Mouse (Mus musculus) MEL (cell line): ENCODE measurements around the gene 1700022I11Rik. TPM values are rescaled to one million over a fixed set of nuclear protein-coding genes. Genes with fewer than 3 reads are reported as not detected.

ENCODE experiments used
- DNase-seq: peaks from one replicate; pipeline ENCODE4 v3.0.0; 2011; ENCODE audit warnings: low read depth, low spot score
- H3K27ac ChIP-seq: 2 replicates; pipeline ENCODE4 v1.5.1; 2012; ENCODE audit warnings: low read depth, mild to moderate bottlenecking, control low read depth, low read length, moderate library complexity; ENCODE audit not compliant: control insufficient read depth
- H3K27me3 ChIP-seq, 2 experiments: fragments of 150-350 bp in 1 of 2; sonication (generic) in 1 of 2; 2 replicates each; pipeline ENCODE4 v1.6.1; 2012; ENCODE audit warnings: low read length in 2 of 2, mild to moderate bottlenecking in 2 of 2, improper control_type of control experiment in 1 of 2, moderate library complexity in 1 of 2; ENCODE audit not compliant: insufficient read depth in 2 of 2, control insufficient read depth in 1 of 2
- H3K36me3 ChIP-seq, 2 experiments: 2 replicates each; pipeline ENCODE4 v1.6.1; 2012 to 2014; ENCODE audit warnings: low read length in 2 of 2, improper control_type of control experiment in 1 of 2, inconsistent platforms in 1 of 2, mild to moderate bottlenecking in 1 of 2; ENCODE audit not compliant: insufficient read depth in 2 of 2, control insufficient read depth in 1 of 2
- H3K4me1 ChIP-seq, 2 experiments: fragments of 150-350 bp in 1 of 2; sonication (generic) in 1 of 2; 2 replicates each; pipeline ENCODE4 v1.6.1; 2012; ENCODE audit warnings: low read length in 2 of 2, improper control_type of control experiment in 1 of 2, mild to moderate bottlenecking in 1 of 2; ENCODE audit not compliant: insufficient read depth in 2 of 2, control insufficient read depth in 1 of 2
- H3K4me3 ChIP-seq, 2 experiments: fragments of 150-350 bp in 1 of 2; sonication (generic) in 1 of 2; 2 replicates each; pipeline ENCODE4 v1.5.1; 2012; ENCODE audit warnings: low read depth in 2 of 2, low read length in 2 of 2, mild to moderate bottlenecking in 2 of 2, moderate library complexity in 2 of 2, control low read depth in 1 of 2, improper control_type of control experiment in 1 of 2; ENCODE audit not compliant: control insufficient read depth in 1 of 2, insufficient read depth in 1 of 2
- H3K79me2 ChIP-seq: 2 replicates; pipeline ENCODE4 v1.6.1; 2012; ENCODE audit warnings: mild to moderate bottlenecking, low read length, moderate library complexity; ENCODE audit not compliant: control insufficient read depth, poor library complexity, insufficient read depth
- H3K9ac ChIP-seq: 2 replicates; pipeline ENCODE4 v1.6.1; 2012; ENCODE audit warnings: low read depth, mild to moderate bottlenecking, control low read depth, low read length, moderate library complexity; ENCODE audit not compliant: control insufficient read depth, poor library complexity, severe bottlenecking
- H3K9me3 ChIP-seq: fragments of 150-350 bp; sonication (generic); replicated peaks from 2 replicates; pipeline ENCODE4 v1.6.1; 2012; ENCODE audit warnings: mild to moderate bottlenecking, low read length, improper control_type of control experiment, moderate library complexity; ENCODE audit not compliant: insufficient read depth
- CHD1 ChIP-seq: IDR thresholded peaks from 2 replicates; pipeline ENCODE4 v1.6.1; 2012; ENCODE audit warnings: low read depth, mild to moderate bottlenecking, inconsistent platforms, low read length, improper control_type of control experiment
- CHD2 ChIP-seq: IDR thresholded peaks from 2 replicates; pipeline ENCODE4 v1.6.1; 2011; ENCODE audit warnings: low read length, improper control_type of control experiment
- CTCF ChIP-seq, 3 experiments: IDR thresholded peaks in 2 of 3; conservative IDR thresholded peaks in 1 of 3; 2 replicates each; pipeline ENCODE4 v1.5.1; 2011 to 2012; ENCODE audit warnings: low read length in 3 of 3, low read depth in 2 of 3, mild to moderate bottlenecking in 2 of 3, improper control_type of control experiment in 1 of 3, inconsistent platforms in 1 of 3, mixed read lengths in 1 of 3, moderate library complexity in 1 of 3; ENCODE audit not compliant: control insufficient read depth in 1 of 3, insufficient read depth in 1 of 3, poor library complexity in 1 of 3, severe bottlenecking in 1 of 3
- GATA1 ChIP-seq: IDR thresholded peaks from 2 replicates; pipeline ENCODE4 v1.6.1; 2011; ENCODE audit warnings: low read depth, low read length, improper control_type of control experiment
- KAT2A ChIP-seq: conservative IDR thresholded peaks from 2 replicates; pipeline ENCODE4 v1.6.1; 2012; ENCODE audit warnings: low read depth, low read length, improper control_type of control experiment, inconsistent platforms
- MAFK ChIP-seq: IDR thresholded peaks from 2 replicates; pipeline ENCODE4 v1.6.1; 2011; ENCODE audit warnings: low read depth, mild to moderate bottlenecking, low read length, improper control_type of control experiment, borderline replicate concordance
- MAZ ChIP-seq: IDR thresholded peaks from 2 replicates; pipeline ENCODE4 v1.6.1; 2012; ENCODE audit warnings: low read depth, mild to moderate bottlenecking, inconsistent platforms, low read length, improper control_type of control experiment
- MYB ChIP-seq: IDR thresholded peaks from 2 replicates; pipeline ENCODE4 v1.6.1; 2011; ENCODE audit warnings: mild to moderate bottlenecking, low read depth, low read length, improper control_type of control experiment
- NRF1 ChIP-seq: IDR thresholded peaks from 2 replicates; pipeline ENCODE4 v1.6.1; 2014; ENCODE audit warnings: low read depth, mild to moderate bottlenecking, inconsistent platforms, low read length, improper control_type of control experiment, moderate library complexity; ENCODE audit not compliant: poor library complexity, insufficient read depth, severe bottlenecking
- POLR2AphosphoS2 ChIP-seq: IDR thresholded peaks from 2 replicates; pipeline ENCODE4 v1.6.1; 2011; ENCODE audit warnings: low read length, improper control_type of control experiment
- RCOR1 ChIP-seq: IDR thresholded peaks from 2 replicates; pipeline ENCODE4 v1.6.1; 2012; ENCODE audit warnings: low read depth, mild to moderate bottlenecking, inconsistent platforms, low read length, improper control_type of control experiment
- SIN3A ChIP-seq: IDR thresholded peaks from 2 replicates; pipeline ENCODE4 v1.6.1; 2012; ENCODE audit warnings: low read length, improper control_type of control experiment, inconsistent platforms
- TAL1 ChIP-seq: IDR thresholded peaks from 2 replicates; pipeline ENCODE4 v1.6.1; 2012; ENCODE audit warnings: mild to moderate bottlenecking, inconsistent platforms, low read length, moderate library complexity, mixed read lengths
- USF1 ChIP-seq: IDR thresholded peaks from 2 replicates; pipeline ENCODE4 v1.6.1; 2014; ENCODE audit warnings: low read depth, mild to moderate bottlenecking, inconsistent platforms, low read length, improper control_type of control experiment, moderate library complexity
- USF2 ChIP-seq, 2 experiments: IDR thresholded peaks; 2 replicates each; pipeline ENCODE4 v1.6.1; 2011 to 2012; ENCODE audit warnings: improper control_type of control experiment in 2 of 2, low read length in 2 of 2, borderline replicate concordance in 1 of 2, inconsistent platforms in 1 of 2, low read depth in 1 of 2, mild to moderate bottlenecking in 1 of 2; ENCODE audit not compliant: insufficient read depth in 1 of 2
- polyA plus RNA-seq, 2 experiments: library from polyadenylated mRNA; stranded (reverse) in 1 of 2; unstranded in 1 of 2; fragments of >175 nt in 1 of 2; fragments of >200 nt in 1 of 2; gene quantifications; 2 replicates each; pipeline versions ENCODE4 v1.2.1 to v1.2.4; 2012; ENCODE audit warnings: low replicate concordance in 2 of 2, low read depth in 1 of 2; ENCODE audit not compliant: insufficient read length in 2 of 2, insufficient read depth in 1 of 2, missing spikeins in 1 of 2
- total RNA-seq: library from RNA; depleted of rRNA; stranded (reverse); fragments of 300-350 nt; gene quantifications from 2 replicates; pipeline ENCODE4 v1.2.3, GENCODE M21; 2012

Gene 1700022I11Rik
- total and polyA plus RNA-seq, 3 experiments = 0.39 to 0.54 TPM; not detected in 1

- Histone ChIP-seq H3K36me3 (peaks cover under 1 to 2% of the 10 kb centered on the region in 2 experiments; a peak in 3 of 4 replicates), H3K79me2 (peaks cover 6% of the 10 kb centered on the region), H3K9ac (no peak overlapping the region), H3K4me1 (peaks cover 0 to 6% of the 10 kb centered on the region in 2 experiments; a peak in 2 of 4 replicates), H3K27ac (no peak overlapping the region), H3K27me3 (no peaks in the 10 kb centered on the region), H3K4me3 (no peak overlapping the region), H3K9me3 (no peaks in the 10 kb centered on the region)
- TF ChIP-seq GATA1 (no peak), NRF1 (no peak), USF2 (IDR thresholded peaks at IDR 0.05; ENCODE audit: borderline replicate concordance in 1 of 2, insufficient read depth in 1 of 2, low read depth in 1 of 2, low read length in 2 of 2) (no peak), MYB (no peak), RCOR1 (peak; percentile 11; the same call in 1 of the 2 replicates), USF1 (0 out of 2 replicates have a peak, but pooled peaks have one; percentile 6), POLR2AphosphoS2 (no peak), CHD2 (no peak), TAL1 (peak; percentile 36), MAFK (no peak), SIN3A (no peak), CHD1 (no peak)
- no peak for DNase-seq
These were observed 50.4 kb downstream of the 1700022I11Rik start for GRCm38 (mm10) chr4:43019641-43020465.

GRCm38 (mm10) chr4:43020876-43021275, 51.5 kb downstream of the 1700022I11Rik start:
- Histone ChIP-seq H3K4me1 (peaks cover 0 to 9% of the 10 kb centered on the region in 2 experiments; a peak in 2 of 4 replicates), H3K9ac (no peak overlapping the region), H3K9me3 (no peaks in the 10 kb centered on the region), H3K79me2 (peaks cover 9% of the 10 kb centered on the region), H3K4me3 (no peak overlapping the region), H3K36me3 (peaks cover 2% of the 10 kb centered on the region in 2 experiments; a peak in 3 of 4 replicates), H3K27me3 (no peaks in the 10 kb centered on the region), H3K27ac (no peak overlapping the region)
- TF ChIP-seq CTCF (IDR thresholded peaks at IDR 0.05 in 2 of 3, conservative IDR thresholded peaks at IDR 0.05 in 1 of 3; ENCODE audit: control insufficient read depth in 1 of 3, insufficient read depth in 1 of 3, low read depth in 2 of 3, low read length in 3 of 3, poor library complexity in 1 of 3, severe bottlenecking in 1 of 3) = peak in 2 of 3 experiments; percentile 5 to 12; a peak in 1 of 6 replicates
- TF ChIP-seq KAT2A = no peak
- TF ChIP-seq MAZ = no peak
- no peak for DNase-seq
